Comparison of ENCODE assay signal across 17 mouse cellular contexts in the genomic region with DNA sequence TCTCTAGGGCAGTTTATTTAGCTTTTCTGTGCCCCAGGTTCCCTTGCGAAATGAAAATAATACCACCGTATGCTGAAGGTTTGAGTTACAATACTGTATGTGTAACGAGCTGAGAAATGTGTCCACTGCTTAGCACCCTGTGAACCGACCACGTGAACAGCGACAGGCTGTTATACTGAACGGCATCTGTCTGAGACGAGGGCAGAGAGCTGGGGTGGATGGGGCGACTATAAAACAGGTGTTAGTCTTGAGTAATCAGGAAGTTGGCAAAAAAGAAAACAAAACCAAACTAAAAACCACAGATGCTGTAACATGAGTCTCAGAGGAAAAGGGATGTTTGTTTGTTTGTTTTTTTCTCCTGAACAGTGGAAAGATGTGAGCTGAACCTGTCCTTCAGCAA. TPM values are rescaled to one million over a fixed set of nuclear protein-coding genes. Genes with fewer than 3 reads are reported as not detected.
DNase-seq lines count a peak whose midpoint lies in the region; ATAC-seq and TF ChIP-seq lines count a peak whose summit lies in the region.
"Had no signal": no experiment of that assay in that cellular context is flagged by ENCODE, and none has a peak within 500 bp of the region (broad histone marks: within the 10 kb centered on the region; RNA-seq: fewer than 3 reads in every experiment).

No protein-coding gene starts in this region.

- H3K9me3 ChIP-seq in intestine, embryonic 16.5 days (ENCODE audit: control insufficient read depth, low read length) = no peaks in the 10 kb centered on the region
- H3K9me3 ChIP-seq in intestine, postnatal 0 days (ENCODE audit: control insufficient read depth) = no peaks in the 10 kb centered on the region
- no peaks in the 10 kb centered on the region for H3K9me3 ChIP-seq in CH12.LX (replicated peaks; ENCODE audit: low read length)

- TF ChIP-seq EP300 in CH12.LX (IDR thresholded peaks at IDR 0.05; ENCODE audit: low read length) = no peak; the same call in 1 of the 2 replicates

- dilution Hi-C loops in CH12.LX (cut with MboI; ENCODE audit: extremely low pct_ligation_motif_present, extremely low pct_unique_long_range_greater_than_20kb, low sequenced_read_pairs) = no loop called here

- H3K4me1 ChIP-seq in intestine, embryonic 16.5 days (ENCODE audit: control insufficient read depth, insufficient read depth, low read length) = peaks cover 17% of the 10 kb centered on the region
- peaks cover 18% of the 10 kb centered on the region for H3K4me1 ChIP-seq in intestine, postnatal 0 days (replicated peaks; ENCODE audit: control insufficient read depth, insufficient read depth, low read length)
- H3K4me1 ChIP-seq in CH12.LX (ENCODE audit: control insufficient read depth in 1 of 2, insufficient read depth in 2 of 2) = peaks cover 0 to 25% of the 10 kb centered on the region in 2 experiments; a peak in 2 of 4 replicates
- H3K4me1 ChIP-seq in thymus, adult 2 months (replicated peaks; ENCODE audit: control insufficient read depth, insufficient read depth, low read length) = peaks cover 28% of the 10 kb centered on the region

- peak; percentile 59 for DNase-seq in CH12.LX (ENCODE audit: extremely low read depth)
- DNase-seq in induced T-regulatory cell, adult 2 months (ENCODE audit: low read depth) = peak; percentile 65
- DNase-seq in thymus, adult 2 months = peak; percentile 57
- no peak for DNase-seq in right cerebral cortex, postnatal 10 days (ENCODE audit: low spot score in 2 of 2)
- no peak for DNase-seq in frontal cortex, postnatal 14 days (ENCODE audit: low spot score in 2 of 2)
- no peak for DNase-seq in layer of hippocampus, adult 2 months (ENCODE audit: low spot score in 2 of 2)
- DNase-seq: gastrocnemius, postnatal 36 days; heart, postnatal 10 days; lung, embryonic 14.5 days had no signal

- in situ Hi-C loops in CH12.LX (cut with MboI; ENCODE audit: low pct_ligation_motif_present, low pct_unique_long_range_greater_than_20kb, low sequenced_read_pairs) = loop anchor here (10.0 kb wide), 1 partner anchor 117 kb away; no protein-coding TSS in a partner anchor

- H3K9ac ChIP-seq in intestine, embryonic 16.5 days (ENCODE audit: low read depth, low read length) = no peak overlapping the region
- no peak overlapping the region for H3K9ac ChIP-seq in intestine, postnatal 0 days (ENCODE audit: low read depth, low read length)
- H3K9ac ChIP-seq in CH12.LX (ENCODE audit: insufficient read depth, low read depth) = peak overlapping the region; percentile 89
- H3K9ac ChIP-seq: lung, embryonic 14.5 days had no signal

- no peaks in the 10 kb centered on the region for H3K27me3 ChIP-seq in intestine, embryonic 16.5 days (replicated peaks; ENCODE audit: control insufficient read depth, insufficient read depth, low read length)
- H3K27me3 ChIP-seq in intestine, postnatal 0 days (replicated peaks; ENCODE audit: control insufficient read depth, insufficient read depth, low read length) = no peaks in the 10 kb centered on the region
- no peaks in the 10 kb centered on the region for H3K27me3 ChIP-seq in CH12.LX (replicated peaks)
- H3K27me3 ChIP-seq in thymus, adult 2 months (ENCODE audit: control insufficient read depth, insufficient read depth, low read length) = no peaks in the 10 kb centered on the region

- no peak for ATAC-seq in intestine, embryonic 16.5 days
- no peak for ATAC-seq in intestine, postnatal 0 days
- ATAC-seq: forebrain, embryonic 14.5 days had no signal

- no peaks in the 10 kb centered on the region for H3K36me3 ChIP-seq in intestine, embryonic 16.5 days (ENCODE audit: control insufficient read depth, insufficient read depth, low read length)
- no peaks in the 10 kb centered on the region for H3K36me3 ChIP-seq in intestine, postnatal 0 days (ENCODE audit: control insufficient read depth, insufficient read depth)
- H3K36me3 ChIP-seq in CH12.LX (replicated peaks in 1 of 2; ENCODE audit: control insufficient read depth in 1 of 2, insufficient read depth in 1 of 2, low read length in 1 of 2) = peaks cover 0 to 5% of the 10 kb centered on the region in 2 experiments
- no peaks in the 10 kb centered on the region for H3K36me3 ChIP-seq in thymus, adult 2 months (ENCODE audit: control insufficient read depth, insufficient read depth, low read length)

- H3K4me3 ChIP-seq in intestine, embryonic 16.5 days (ENCODE audit: low read length) = no peak overlapping the region
- no peak overlapping the region for H3K4me3 ChIP-seq in intestine, postnatal 0 days (ENCODE audit: low read depth, low read length)
- H3K4me3 ChIP-seq in CH12.LX (replicated peaks in 1 of 3; ENCODE audit: low read depth in 2 of 3, low read length in 2 of 3, poor library complexity in 1 of 3) = peak overlapping the region; percentile 50 to 91 (median 60)
- H3K4me3 ChIP-seq in thymus, adult 2 months (ENCODE audit: control insufficient read depth, insufficient read depth, low read length) = no peak overlapping the region
- H3K4me3 ChIP-seq in layer of hippocampus, adult 2 months = no peak overlapping the region

- H3K27ac ChIP-seq in intestine, embryonic 16.5 days (ENCODE audit: low read length) = 0 out of 2 replicates have a peak overlapping the region, but pooled peaks have one; percentile 99
- H3K27ac ChIP-seq in intestine, postnatal 0 days (ENCODE audit: low read depth, low read length) = no peak overlapping the region
- peak overlapping the region; percentile 99 for H3K27ac ChIP-seq in CH12.LX (ENCODE audit: insufficient read depth, low read depth)
- H3K27ac ChIP-seq in thymus, adult 2 months (ENCODE audit: control insufficient read depth, insufficient read depth, low read length) = peak overlapping the region; percentile 81
- H3K27ac ChIP-seq in layer of hippocampus, adult 2 months = no peak overlapping the region
- H3K27ac ChIP-seq: kidney, postnatal 0 days had no signal

- peaks cover 27% of the 10 kb centered on the region for H3K79me2 ChIP-seq in CH12.LX (replicated peaks; ENCODE audit: control insufficient read depth, extremely low read depth, insufficient read depth, poor library complexity, severe bottlenecking)

- no peak overlapping the region for H3K4me2 ChIP-seq in intestine, embryonic 16.5 days (ENCODE audit: low read depth, low read length)
- no peak overlapping the region for H3K4me2 ChIP-seq in intestine, postnatal 0 days (replicated peaks; ENCODE audit: low read depth)
- H3K4me2 ChIP-seq in CH12.LX (ENCODE audit: insufficient read depth, low read depth, poor library complexity, severe bottlenecking) = peak overlapping the region; percentile 52

- no peak for TF ChIP-seq RAD21 in CH12.LX (IDR thresholded peaks at IDR 0.05; ENCODE audit: low read depth, low read length)

- no peak for TF ChIP-seq CTCF in intestine, postnatal 0 days (IDR thresholded peaks at IDR 0.05; ENCODE audit: low read depth)
- no peak for TF ChIP-seq CTCF in CH12.LX (conservative IDR thresholded peaks at IDR 0.05 in 1 of 2, IDR thresholded peaks at IDR 0.05 in 1 of 2; ENCODE audit: low read depth in 2 of 2, low read length in 2 of 2)
- TF ChIP-seq CTCF in thymus, adult 2 months (IDR thresholded peaks at IDR 0.05; ENCODE audit: borderline replicate concordance, control insufficient read depth, extremely low read depth, insufficient read depth, low read length, poor library complexity) = no peak
- TF ChIP-seq CTCF in layer of hippocampus, adult 2 months (conservative IDR thresholded peaks at IDR 0.05) = no peak

- TF ChIP-seq POLR2A in CH12.LX (IDR thresholded peaks at IDR 0.05; ENCODE audit: low read depth, low read length) = peak; percentile 36; the same call in 1 of the 2 replicates
- TF ChIP-seq POLR2A in thymus, adult 2 months (IDR thresholded peaks at IDR 0.05; ENCODE audit: control insufficient read depth, extremely low read depth, insufficient read depth, low read length, poor library complexity) = 0 out of 2 replicates have a peak, but pooled peaks have one; percentile 32

- WGBS in intestine, embryonic 16.5 days = 64% methylated on average over 9 of the region's 9 CpGs
- 32% methylated on average over 9 of the region's 9 CpGs for WGBS in intestine, postnatal 0 days
- WGBS in thymus, adult 2 months = 15% methylated on average over 9 of the region's 9 CpGs

TF ChIP-seq in CH12.LX, 34 proteins besides CTCF, POLR2A, EP300 and RAD21 (continues in another document):
- TF ChIP-seq CHD2 (IDR thresholded peaks at IDR 0.05; ENCODE audit: low read length) (no peak), ZMIZ1 (IDR thresholded peaks at IDR 0.05; ENCODE audit: low read depth, low read length) (no peak), MAX (IDR thresholded peaks at IDR 0.05; ENCODE audit: low read length) (peak; percentile 87), ZC3H11A (IDR thresholded peaks at IDR 0.05; ENCODE audit: low read depth, low read length) (no peak), ELF1 (IDR thresholded peaks at IDR 0.05; ENCODE audit: low read depth, low read length) (peak; percentile 44; the same call in 1 of the 2 replicates), HCFC1 (IDR thresholded peaks at IDR 0.05; ENCODE audit: low read depth, low read length) (no peak), GABPA (IDR thresholded peaks at IDR 0.05; ENCODE audit: insufficient replicate concordance, low read depth, low read length) (no peak), POLR2AphosphoS2 (IDR thresholded peaks at IDR 0.05; ENCODE audit: low read depth, low read length) (no peak)

RNA-seq across cellular contexts. Expression of a gene that starts 1.9 kb away (rescaled TPM):
- 666 and 671 TPM in 2 replicates for polyA plus RNA-seq in intestine, embryonic 16.5 days (2015; fragmentation: Nextera tagmentation; extraction: Ambion mirVana)
- 702 and 713 TPM in 2 replicates for polyA plus RNA-seq in intestine, postnatal 0 days (2015; fragmentation: Nextera tagmentation; extraction: Ambion mirVana)
- total RNA-seq in CH12.LX (2012; rRNA removed) = 472 and 530 TPM in 2 replicates
- 435 and 438 TPM in 2 replicates for total RNA-seq in CH12.LX (2014; rRNA removed)
- 738 and 809 TPM in 2 replicates for polyA plus RNA-seq in CH12.LX (2012; ENCODE audit: insufficient read length, low read depth)
- 195 and 214 TPM in 2 replicates for polyA plus RNA-seq in thymus, adult 2 months (2012; rRNA removed)
- total RNA-seq in layer of hippocampus, adult 2 months (2021) = 10 to 100 TPM; 96.7 to 97.5 TPM

RNA-seq across cellular contexts. Expression of a gene that starts 42.0 kb away (rescaled TPM):
- 13.3 and 14.1 TPM in 2 replicates for polyA plus RNA-seq in intestine, embryonic 16.5 days (2015; fragmentation: Nextera tagmentation; extraction: Ambion mirVana)
- 6.6 and 7.0 TPM in 2 replicates for polyA plus RNA-seq in intestine, postnatal 0 days (2015; fragmentation: Nextera tagmentation; extraction: Ambion mirVana)
- total RNA-seq in CH12.LX (2012; rRNA removed) = not detected in 2 replicates
- total RNA-seq in CH12.LX (2014; rRNA removed) = not detected in 2 replicates
- not detected in 2 replicates for polyA plus RNA-seq in CH12.LX (2012; ENCODE audit: insufficient read length, low read depth)
- 0.14 and 0.26 TPM in 2 replicates for polyA plus RNA-seq in thymus, adult 2 months (2012; rRNA removed)
- under 1 TPM; 0.37 to 0.41 TPM for total RNA-seq in layer of hippocampus, adult 2 months (2021)
- total RNA-seq: gastrocnemius, postnatal 36 days had no signal
- polyA plus RNA-seq: forebrain, embryonic 14.5 days had no signal

RNA-seq across cellular contexts. Expression of a gene that starts 50.8 kb away (rescaled TPM):
- polyA plus RNA-seq in intestine, embryonic 16.5 days (2015; fragmentation: Nextera tagmentation; extraction: Ambion mirVana) = not detected in 2 replicates
- not detected in 2 replicates for polyA plus RNA-seq in intestine, postnatal 0 days (2015; fragmentation: Nextera tagmentation; extraction: Ambion mirVana)
- total RNA-seq in CH12.LX (2012; rRNA removed) (not detected in 2 replicates), CH12.LX (2014; rRNA removed) (not detected in 2 replicates)
- not detected in 2 replicates for polyA plus RNA-seq in CH12.LX (2012; ENCODE audit: insufficient read length, low read depth)
- not detected in 2 replicates for polyA plus RNA-seq in thymus, adult 2 months (2012; rRNA removed)
- total RNA-seq in layer of hippocampus, adult 2 months (2021) = not detected
- total RNA-seq: adrenal gland, adult 18-20 months; gastrocnemius, postnatal 36 days; heart, postnatal 10 days; left cerebral cortex, postnatal 10 days had no signal
- polyA plus RNA-seq: forebrain, embryonic 14.5 days; kidney, postnatal 0 days; lung, embryonic 14.5 days; spleen, adult 2 months; urinary bladder, adult 2 months had no signal

Comparison
In these comparisons a context has a peak if more than half of its experiments do, and no peak if none do; other contexts are left out.
1. H3K27ac ChIP-seq: peak in intestine, embryonic 16.5 days (single experiment), CH12.LX (single experiment) and thymus, adult 2 months (single experiment); none in intestine, postnatal 0 days (single experiment) and layer of hippocampus, adult 2 months (single experiment).
2. H3K4me3 ChIP-seq: peak in CH12.LX (3 of 3); none in intestine, embryonic 16.5 days (single experiment), intestine, postnatal 0 days (single experiment), thymus, adult 2 months (single experiment) and layer of hippocampus, adult 2 months (single experiment).
3. DNase-seq: peak in CH12.LX (single experiment), induced T-regulatory cell, adult 2 months (single experiment) and thymus, adult 2 months (single experiment); none in right cerebral cortex, postnatal 10 days (0 of 2), frontal cortex, postnatal 14 days (0 of 2) and layer of hippocampus, adult 2 months (0 of 2).